Mouse (Mus musculus) testis, postnatal 10 days (tissue): Measurements from ENCODE around the gene Opn4.

Source experiments
- DNase-seq: peaks from one replicate; pipeline ENCODE4 v3.0.0; 2021; ENCODE audit warnings: low spot score

Opn4 gene

DNA sequence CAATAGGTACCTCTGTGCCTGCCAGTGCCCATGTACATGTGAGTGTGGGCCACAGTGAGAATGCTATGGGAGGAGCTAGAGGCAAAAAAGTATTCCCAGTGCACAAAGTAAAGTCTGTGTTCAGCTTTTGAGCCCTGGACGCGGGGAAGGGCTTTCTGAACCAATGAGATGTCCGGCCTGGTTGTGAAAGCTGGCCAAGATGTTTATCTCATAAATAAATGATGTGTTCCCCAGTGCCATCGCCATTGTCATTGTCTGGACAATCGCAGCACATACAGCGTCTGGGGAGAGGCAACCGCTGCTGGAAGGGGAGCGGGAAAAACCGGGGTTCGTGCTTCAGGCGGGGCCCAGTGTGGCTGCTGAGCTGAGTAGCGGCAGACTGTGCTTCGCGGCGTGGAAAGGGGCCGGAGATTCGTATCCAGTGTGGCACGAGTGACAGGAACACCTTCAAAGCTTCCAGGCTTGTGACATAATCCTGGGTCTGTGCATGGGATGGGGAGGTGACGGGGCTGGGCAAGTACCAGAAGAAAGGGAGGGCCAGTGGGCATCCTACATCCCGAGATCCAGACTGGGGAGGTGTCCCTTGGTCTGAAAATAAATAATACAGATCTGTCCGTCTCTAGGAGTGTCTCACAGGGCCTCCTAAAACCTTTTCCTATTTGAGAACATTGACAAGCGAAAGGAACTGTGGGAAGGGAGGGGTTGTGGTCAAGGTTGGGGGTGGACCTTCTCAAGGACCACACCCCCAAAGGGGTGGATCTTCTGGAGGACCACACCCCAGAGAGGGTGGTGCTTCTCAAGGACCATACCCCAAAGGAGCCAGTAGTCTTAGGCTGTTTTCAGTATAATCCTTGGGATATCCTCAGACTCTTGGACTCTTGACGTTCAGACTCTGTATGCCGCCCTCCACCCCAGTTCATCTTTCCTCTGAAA lies 8.9 kb downstream of the Opn4 start:
- DNase-seq: no peak

- DNase-seq: no peak
Measured at GRCm38 (mm10) chr14:34590017-34590570, 9.8 kb downstream of the Opn4 start.

DNA sequence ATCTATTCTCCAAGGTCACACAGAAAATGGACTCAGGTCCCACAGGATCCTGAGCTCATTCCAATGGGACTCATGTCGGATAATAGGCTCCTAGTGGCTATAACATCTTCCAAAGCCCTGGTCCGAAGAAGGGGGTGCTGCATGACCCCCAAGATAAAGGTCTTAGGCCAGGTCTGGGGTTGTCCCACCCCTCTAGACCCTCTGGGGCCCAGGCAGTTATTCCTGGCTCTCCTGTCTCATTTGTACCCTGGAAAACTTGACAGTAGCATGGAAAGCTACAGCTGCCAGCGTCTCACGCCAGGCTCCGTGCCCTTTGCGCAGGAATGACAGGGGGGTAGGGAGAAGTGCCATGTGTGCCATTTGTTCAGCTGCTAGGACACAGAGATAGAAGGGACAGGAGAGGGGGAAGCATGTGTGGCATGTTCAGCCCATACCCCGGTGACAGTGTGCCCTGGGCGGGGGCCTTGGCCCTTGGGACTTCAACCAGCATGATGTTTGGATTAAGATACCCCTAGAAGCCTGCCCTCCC lies 10.7 kb downstream of the Opn4 start:
- no peak for DNase-seq

- DNase-seq: no peak
Measured at GRCm38 (mm10) chr14:34588498-34588897, 11.4 kb downstream of the Opn4 start, which contains the start of gene Ldb3. Ldb3 (minus strand) TSS chr14:34588682.

- no peak for DNase-seq
Measured at GRCm38 (mm10) chr14:34588005-34588404, 11.9 kb downstream of the Opn4 start.

DNA sequence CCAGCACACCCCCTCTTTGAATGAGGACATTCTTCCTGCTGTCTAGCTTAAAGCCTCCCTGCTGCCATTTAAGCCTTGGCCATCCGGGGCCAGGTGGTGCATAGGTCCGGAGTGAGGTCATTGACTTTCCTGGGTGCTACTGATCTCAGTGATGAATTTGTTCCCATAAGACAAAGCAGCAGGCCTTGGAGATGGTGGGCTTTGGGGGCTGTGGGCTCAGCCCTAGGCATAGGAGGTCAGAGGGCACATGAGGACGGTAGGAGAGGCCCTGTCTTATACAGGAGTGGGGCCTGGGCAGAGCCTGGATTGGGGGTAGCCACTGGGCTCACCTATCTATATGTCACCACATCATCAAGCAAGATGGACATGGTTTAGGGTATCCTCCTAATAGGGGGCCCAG lies 13.1 kb downstream of the Opn4 start:
- no peak for DNase-seq

GRCm38 (mm10) chr14:34585358-34586105 lies 14.4 kb downstream of the Opn4 start:
- no peak for DNase-seq

DNA sequence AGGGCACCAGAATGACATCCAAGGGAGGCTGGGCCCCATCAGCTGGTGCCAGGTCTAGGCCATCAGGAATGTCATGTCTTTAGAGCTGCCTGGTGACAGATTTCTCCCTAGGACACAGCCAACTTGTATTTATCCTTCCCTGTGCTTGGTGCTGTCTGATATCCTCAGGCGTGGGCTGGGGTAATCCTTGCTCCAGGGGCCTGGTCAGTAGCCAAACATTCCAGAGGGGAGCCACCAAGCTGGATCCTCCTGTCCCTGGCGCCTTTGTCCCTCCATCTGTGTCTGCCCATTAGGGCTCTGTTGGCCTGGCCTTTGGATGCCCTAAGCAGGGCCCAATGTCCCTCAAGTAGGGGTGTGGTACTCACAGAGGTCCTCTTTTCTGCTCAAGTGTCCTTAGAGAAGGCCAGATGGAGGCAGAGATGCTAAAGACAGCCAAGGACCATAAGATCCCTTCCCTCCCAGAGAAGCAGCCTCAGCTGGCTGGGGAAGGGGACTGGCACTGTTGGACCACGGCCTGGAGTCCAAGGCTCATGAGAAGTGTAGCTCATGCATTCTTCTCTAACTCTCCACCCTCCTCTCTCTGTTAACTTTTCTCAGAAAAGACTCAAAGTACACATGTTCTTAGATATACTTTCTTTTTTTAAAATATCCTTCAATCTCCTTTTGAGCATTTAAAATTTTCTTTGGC lies 17.1 kb downstream of the Opn4 start:
- DNase-seq: peak; percentile 66

- DNase-seq: no peak
Measured at GRCm38 (mm10) chr14:34576858-34577257, 23.1 kb downstream of the Opn4 start.

DNA sequence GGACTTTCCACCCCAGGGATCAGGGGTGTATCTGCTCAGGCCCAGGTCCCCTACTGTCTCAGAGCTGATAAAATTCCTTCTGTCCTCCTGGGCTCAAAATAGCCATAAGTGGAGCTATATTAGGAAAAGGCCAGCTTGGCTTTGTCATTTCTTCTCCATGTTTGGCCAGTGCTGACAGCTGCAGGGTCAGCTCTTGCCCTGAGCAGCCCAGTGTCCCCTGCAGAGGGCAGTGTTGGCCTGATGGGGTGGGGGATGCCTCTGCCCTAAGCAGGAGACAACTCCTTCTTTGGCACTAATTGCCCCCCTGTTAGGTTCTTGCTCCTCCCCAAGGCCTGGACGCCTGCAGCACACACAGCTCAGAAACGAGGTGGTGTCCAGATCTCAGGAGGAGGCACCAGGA lies 25.9 kb downstream of the Opn4 start:
- peak; percentile 75 for DNase-seq

DNA sequence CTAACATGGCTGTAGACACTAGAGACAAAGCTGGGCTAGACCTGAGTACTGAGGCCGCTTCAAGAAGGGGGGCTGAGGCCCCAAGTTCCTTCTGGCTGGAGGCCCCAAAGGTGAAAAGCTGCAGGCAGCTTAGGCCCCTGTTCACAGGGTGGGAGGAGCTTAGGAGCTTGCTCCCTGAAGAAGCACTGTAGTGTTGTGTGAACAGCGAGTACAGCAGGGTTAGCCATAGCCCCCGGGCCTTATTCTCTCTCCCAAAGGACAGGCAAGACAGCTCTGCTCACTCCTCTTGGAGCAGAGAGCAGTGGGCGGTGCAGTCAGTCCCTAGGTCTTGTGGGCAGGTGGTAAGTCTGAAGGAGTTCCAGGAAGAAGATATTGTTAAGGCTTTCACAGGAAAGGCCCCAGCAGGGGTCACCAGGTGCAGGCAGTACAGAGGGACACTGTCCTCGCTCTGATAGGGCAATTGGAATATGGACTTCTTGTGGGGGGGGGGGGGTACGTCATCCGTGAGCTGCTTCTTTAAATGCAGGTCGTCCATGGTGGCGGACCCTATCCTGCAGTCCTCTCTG lies 26.5 kb downstream of the Opn4 start:
- DNase-seq: no peak

GRCm38 (mm10) chr14:34571610-34572387 lies 28.1 kb downstream of the Opn4 start:
- no peak for DNase-seq

- DNase-seq: no peak
Measured at GRCm38 (mm10) chr14:34570903-34571302, 29.0 kb downstream of the Opn4 start.

DNA sequence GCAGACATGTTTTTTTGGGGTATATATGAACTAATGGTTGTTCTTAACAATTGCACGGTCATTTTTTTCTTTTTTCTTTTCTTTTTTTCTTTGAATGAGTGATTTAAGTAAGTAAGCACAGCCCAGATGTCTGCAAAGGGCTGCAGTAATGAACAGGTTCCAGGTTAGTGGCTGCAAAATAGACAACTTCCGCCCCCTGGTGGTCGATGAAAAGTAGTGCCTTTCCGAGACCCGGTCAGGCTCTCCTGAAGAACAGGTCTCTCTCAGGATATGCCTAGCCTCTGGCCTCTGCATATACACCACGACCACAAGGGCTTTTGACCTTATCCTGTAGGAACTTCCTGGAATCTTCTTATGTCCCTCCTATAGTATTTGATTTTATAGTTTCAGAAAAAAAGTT lies 29.6 kb downstream of the Opn4 start:
- DNase-seq: peak; percentile 91

DNA sequence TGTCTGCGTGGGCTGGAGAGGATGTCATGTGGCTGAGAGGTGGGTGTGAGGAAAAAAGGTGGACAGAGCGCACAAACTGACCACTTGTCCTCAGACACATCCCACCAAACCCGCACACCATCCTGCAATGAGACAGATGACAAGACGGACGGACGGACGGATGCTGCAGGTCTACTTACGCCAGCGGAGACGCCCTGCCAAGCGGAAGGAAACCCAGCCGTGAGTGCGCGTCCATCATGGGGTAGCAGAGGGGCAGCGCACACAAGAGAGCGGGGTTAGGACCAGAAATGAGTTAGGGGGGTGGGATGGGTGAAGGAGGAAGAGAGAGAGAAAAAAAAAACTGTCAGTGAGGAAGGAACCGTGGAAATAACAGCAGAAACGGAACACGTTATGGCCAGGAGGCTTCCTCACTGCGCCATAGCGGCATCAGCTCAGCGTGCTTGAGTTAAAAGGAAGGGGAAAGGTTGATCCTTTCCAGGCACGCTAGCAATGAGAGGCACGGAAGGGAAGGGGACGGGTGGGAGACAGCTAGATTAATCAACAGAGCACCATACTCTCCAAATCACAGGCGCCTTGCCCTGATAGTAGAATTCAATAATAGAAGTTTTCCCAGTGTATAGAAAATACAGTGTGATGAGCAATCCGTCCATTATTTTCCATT lies 30.3 kb downstream of the Opn4 start:
- DNase-seq: no peak

- DNase-seq: no peak
Measured at GRCm38 (mm10) chr14:34568626-34569025, 31.3 kb downstream of the Opn4 start.

DNA sequence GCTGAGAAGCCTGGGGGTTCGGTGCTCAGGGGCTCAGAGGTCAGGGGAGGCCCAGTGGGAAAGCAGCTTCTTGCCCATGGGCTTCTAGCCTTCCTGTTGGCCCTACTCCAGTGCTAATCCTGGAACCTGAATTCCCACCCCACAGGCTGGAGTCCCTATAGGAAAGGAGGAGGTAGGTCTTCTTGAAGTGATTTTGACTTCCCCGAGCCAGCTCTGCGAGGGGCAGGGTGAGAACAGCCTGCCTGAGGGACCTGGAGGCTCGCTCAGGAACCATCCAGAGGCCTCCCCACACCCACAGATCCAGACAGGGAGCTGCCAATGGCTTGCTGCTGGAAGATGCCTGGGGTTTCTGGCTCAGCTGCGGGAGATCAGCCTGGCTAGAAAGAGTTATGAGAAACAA lies 32.2 kb downstream of the Opn4 start:
- DNase-seq: no peak

- DNase-seq: no peak
Measured at GRCm38 (mm10) chr14:34566530-34566929, 33.4 kb downstream of the Opn4 start.

- peak; percentile 66 for DNase-seq
Measured at GRCm38 (mm10) chr14:34565711-34566110, 34.2 kb downstream of the Opn4 start.

- no peak for DNase-seq
Measured at GRCm38 (mm10) chr14:34564646-34565045, 35.3 kb downstream of the Opn4 start.
